Mouse (Mus musculus) retina, postnatal 1 day (tissue): ENCODE data around the gene Ctsq.
"Not testable (repeated sequence)": the region's sequence is repeated elsewhere in the genome, so short reads cannot be mapped to it uniquely, and the experiment has no call there.

ENCODE experiments used
- DNase-seq: peaks from one replicate; pipeline ENCODE4 v3.0.0-alpha.2; 2012

Ctsq gene

DNA sequence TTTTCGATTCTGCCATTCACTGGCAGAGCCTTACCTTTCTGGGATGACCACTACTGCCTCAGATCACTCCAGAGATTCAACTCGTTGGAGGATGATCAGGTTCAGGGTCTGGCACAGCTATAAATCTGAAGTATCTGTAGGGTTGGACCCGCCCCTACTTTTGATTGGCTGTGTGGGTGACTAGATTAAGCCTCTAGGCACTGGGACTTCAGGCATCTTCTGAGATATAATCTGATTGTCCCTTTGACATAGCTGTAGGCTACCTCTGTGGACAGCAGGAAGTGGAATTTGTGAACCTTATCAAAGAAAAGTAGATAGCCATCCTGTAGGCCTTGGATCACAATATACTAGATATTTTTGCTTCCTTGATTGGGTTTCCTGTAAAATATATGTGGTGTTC is at the start of gene Ctsq:
Gene Ctsq, minus strand, starts transcription at position 101 of the 400 bp plus-strand sequence.
- no peak for DNase-seq

DNA sequence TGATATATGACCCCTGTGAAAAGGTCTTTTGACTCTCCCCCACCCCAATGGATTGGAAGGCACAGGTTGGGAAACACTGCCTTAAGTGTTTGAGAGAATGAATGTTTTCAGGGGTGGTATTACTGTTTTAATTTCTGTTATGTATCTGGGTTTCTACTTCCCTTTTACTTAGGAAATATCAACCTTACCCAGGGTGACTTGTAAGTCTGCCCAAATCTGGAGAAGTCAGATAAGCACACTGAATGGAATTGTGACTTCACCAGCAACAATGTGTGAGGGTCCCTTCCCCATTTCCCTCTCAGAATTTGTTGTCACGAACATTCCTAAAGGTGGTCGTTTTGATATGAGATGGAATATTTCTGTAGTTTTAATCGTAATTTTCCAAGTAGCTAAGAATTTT is 17.6 kb downstream of the Ctsq start:
- DNase-seq: no peak

DNA sequence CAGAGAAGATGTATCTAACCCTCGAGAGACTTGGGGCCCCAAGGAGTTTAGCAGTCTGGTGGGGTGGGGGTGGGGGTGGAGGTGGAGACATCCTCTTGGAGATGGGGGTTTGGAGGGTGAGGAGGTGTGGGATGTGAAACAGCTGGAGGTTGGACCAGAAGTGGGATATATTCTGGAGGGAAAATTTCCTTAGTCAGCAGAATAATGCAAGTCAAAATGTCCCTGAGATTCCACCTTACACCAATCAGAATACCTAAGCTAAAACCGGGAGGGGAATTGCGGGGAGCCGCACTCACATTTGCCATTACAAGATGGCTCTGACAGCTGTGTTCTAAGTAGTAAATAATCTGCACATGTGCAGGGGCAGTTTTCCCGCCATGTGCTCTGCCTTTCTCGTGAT is 18.6 kb downstream of the Ctsq start:
- DNase-seq: no peak

DNA sequence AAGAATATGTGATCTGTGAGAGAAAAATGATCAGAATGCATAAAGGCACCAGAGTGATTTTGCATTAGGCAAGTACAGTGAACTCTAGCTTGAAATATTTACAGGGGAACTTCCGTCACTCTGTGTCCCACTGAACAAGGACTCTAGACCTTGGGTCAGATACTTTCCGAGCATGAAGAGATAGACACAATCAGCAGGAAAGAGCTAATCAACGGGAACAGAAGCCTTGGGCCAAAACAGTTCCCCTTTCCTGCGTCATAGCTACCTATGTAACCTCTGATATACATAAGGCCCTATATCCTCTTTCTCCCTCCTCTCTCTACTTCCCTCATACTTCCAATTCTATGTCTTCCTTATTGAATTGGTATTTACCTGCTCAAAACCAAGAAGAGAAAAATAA is 30.3 kb downstream of the Ctsq start:
- no peak for DNase-seq

DNA sequence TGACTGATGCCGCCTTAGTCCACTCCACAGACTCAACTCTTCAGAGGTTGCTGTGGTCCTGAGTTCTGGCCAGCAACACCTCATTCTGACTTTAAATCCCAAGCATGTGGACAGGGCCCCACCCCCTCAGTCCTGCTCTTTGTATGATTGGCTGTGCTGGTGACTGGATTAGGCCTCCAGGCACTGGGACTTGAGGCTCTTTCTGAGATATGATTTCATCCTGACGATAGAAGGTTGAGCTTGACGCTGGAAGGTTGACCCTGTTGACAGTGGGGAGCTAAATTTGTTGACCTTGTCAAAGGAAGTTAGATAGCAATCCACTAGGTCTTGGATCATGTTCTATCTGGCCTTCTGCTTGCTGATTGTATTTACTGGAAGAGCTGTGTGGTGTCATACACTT is 34.6 kb downstream of the Ctsq start, which contains the start of gene Ctsj:
Gene Ctsj, minus strand, starts transcription at position 101 of the 400 bp plus-strand sequence.
- no peak for DNase-seq

DNA sequence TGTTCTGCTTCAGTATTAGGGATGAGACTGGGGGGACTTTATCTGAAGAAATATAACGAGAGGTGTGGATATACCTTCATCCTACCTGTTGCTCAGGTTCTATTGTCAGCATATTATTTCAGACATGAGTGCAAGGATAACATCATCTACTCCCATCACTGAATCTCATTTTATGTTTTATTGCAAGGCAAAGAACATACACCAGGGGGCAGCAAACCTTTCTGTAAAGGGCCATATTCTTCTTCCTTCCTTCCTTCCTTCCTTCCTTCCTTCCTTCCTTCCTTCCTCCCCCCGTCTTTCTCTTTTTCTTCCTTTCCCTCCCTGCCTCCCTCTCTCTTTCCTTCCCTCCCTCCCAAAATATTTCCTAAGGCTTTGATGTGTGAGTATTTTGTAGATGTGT is 42.8 kb downstream of the Ctsq start:
- DNase-seq: no peak

DNA sequence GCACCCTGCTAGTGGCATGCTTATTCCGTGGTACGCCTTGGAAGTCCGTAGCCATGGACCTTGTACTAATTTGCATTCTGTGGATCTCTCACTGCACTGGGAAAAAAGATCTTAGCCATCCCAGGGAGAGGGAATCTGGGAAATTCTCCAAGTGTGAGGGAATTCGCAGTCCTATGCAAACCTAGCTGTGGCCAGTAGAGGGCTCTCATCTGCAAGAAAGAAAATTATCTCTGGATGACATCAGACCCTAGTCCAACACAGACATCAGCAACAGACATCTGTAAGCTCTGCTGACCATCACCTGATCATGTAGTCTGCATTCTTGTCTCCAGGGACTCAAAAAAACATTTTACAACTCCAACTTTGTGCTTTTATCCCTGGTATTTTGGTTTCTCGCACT is 53.5 kb downstream of the Ctsq start:
- DNase-seq: not testable (repeated sequence)
